Mouse (Mus musculus) liver, embryonic 16.5 days (tissue): ENCODE measurements around the gene Zfyve27. TPM values are rescaled to one million over a fixed set of nuclear protein-coding genes. Genes with fewer than 3 reads are reported as not detected.

Source experiments
- ATAC-seq: fragments of 200-750 bp; cut with Nextera tagmentation; 2 replicates; pipeline ENCODE4 v1.8.0; 2017; ENCODE audit warnings: low read depth, mild to moderate bottlenecking, moderate number of reproducible peaks, moderate library complexity
- H3K27ac ChIP-seq: fragments of 300-500 bp; sonication (generic); 2 replicates; pipeline ENCODE4 v1.5.1; 2014; ENCODE audit warnings: mild to moderate bottlenecking, low read length
- H3K27me3 ChIP-seq: fragments of 300-500 bp; sonication (generic); 2 replicates; pipeline ENCODE4 v1.6.1; 2014; ENCODE audit warnings: low read depth, low read length, mixed read lengths; ENCODE audit not compliant: control insufficient read depth, insufficient read depth
- H3K36me3 ChIP-seq: fragments of 300-500 bp; sonication (generic); 2 replicates; pipeline ENCODE4 v1.6.1; 2014; ENCODE audit warnings: mild to moderate bottlenecking; ENCODE audit not compliant: control insufficient read depth, insufficient read depth
- H3K4me1 ChIP-seq: fragments of 300-500 bp; sonication (generic); 2 replicates; pipeline ENCODE4 v1.6.1; 2014; ENCODE audit warnings: low read depth, low read length, mixed read lengths; ENCODE audit not compliant: control insufficient read depth
- H3K4me2 ChIP-seq: fragments of 300-500 bp; sonication (generic); 2 replicates; pipeline ENCODE4 v1.6.1; 2014; ENCODE audit warnings: low read depth, low read length, mixed read lengths
- H3K4me3 ChIP-seq: fragments of 300-500 bp; sonication (generic); 2 replicates; pipeline ENCODE4 v1.5.1; 2014; ENCODE audit warnings: low read depth, mild to moderate bottlenecking, low read length
- H3K9ac ChIP-seq: fragments of 300-500 bp; sonication (generic); 2 replicates; pipeline ENCODE4 v1.6.1; 2014; ENCODE audit warnings: low read depth, low read length
- H3K9me3 ChIP-seq: fragments of 300-500 bp; sonication (generic); replicated peaks from 2 replicates; pipeline ENCODE4 v1.6.1; 2016; ENCODE audit warnings: low read length; ENCODE audit not compliant: control insufficient read depth
- WGBS: fragments of 180-500 bp; shearing (Covaris S2); extraction: QIAGEN DNeasy Blood & Tissue Kit; methylation state at CpG from one replicate; pipeline ENCODE4 v1.1.7; 2014; ENCODE audit not compliant: insufficient replicate concordance; 5-methylcytosine and 5-hydroxymethylcytosine counted together
- polyA plus RNA-seq: library from polyadenylated mRNA; unstranded; fragments of >200 nt; fragmentation: Nextera tagmentation; extraction: Ambion mirVana; gene quantifications from 2 replicates; pipeline ENCODE4 v1.2.1, GENCODE M21; 2015

Gene Zfyve27
- polyA plus RNA-seq, 1 experiment from 2014 or later, result 9.9 TPM

DNA sequence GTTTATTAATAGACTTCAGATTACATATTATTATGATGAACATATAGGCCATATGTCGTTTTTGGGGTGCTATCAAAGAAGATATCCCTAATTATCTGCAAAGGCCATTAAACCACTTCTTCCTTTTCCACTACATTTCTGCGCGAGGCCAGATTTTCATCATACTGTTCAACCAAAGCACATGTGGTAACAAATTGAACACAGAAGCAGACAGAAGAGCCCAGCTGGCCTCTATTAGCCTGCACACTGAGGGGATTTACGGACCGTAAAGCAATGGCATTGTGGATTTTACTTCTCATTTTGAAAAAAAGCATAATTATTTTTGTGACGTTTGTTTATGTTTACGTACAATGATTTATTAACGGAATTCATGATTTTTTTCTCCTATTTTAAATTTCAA, 41.5 kb downstream of the Zfyve27 start:
- Histone ChIP-seq H3K4me2 (no peak overlapping the region), H3K4me1 (no peaks in the 10 kb centered on the region), H3K9me3 (no peaks in the 10 kb centered on the region), H3K27me3 (peaks cover 30% of the 10 kb centered on the region), H3K9ac (no peak overlapping the region), H3K27ac (no peak overlapping the region), H3K36me3 (no peaks in the 10 kb centered on the region), H3K4me3 (no peak overlapping the region)
- 71% methylated on average over 8 of the region's 8 CpGs for WGBS
- no peak for ATAC-seq

DNA sequence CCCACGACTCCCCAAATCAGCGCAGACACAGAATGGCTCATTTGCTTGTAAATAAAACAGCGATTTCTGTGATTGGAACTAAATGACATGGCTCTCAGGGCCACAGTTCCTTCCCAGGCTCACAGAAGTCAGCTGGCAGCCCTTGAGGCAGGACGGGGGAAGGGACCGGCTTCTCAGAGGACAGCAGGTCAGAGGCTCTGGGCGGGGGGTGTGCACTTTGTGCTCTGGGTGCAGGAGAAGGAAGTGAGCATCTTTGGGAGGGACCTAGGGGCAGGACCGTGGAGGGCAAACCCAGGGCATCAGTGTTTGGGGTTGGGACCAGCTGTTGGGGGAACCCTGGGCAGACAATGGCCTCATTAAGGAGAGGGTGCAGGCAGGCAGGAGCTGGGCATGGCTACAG, 45.7 kb downstream of the Zfyve27 start:
- Histone ChIP-seq H3K4me1 (no peaks in the 10 kb centered on the region), H3K9me3 (no peaks in the 10 kb centered on the region), H3K4me3 (no peak overlapping the region), H3K36me3 (no peaks in the 10 kb centered on the region), H3K4me2 (no peak overlapping the region), H3K9ac (no peak overlapping the region), H3K27ac (no peak overlapping the region), H3K27me3 (no peaks in the 10 kb centered on the region)
- 53% methylated on average over 7 of the region's 7 CpGs for WGBS
- ATAC-seq, result no peak

DNA sequence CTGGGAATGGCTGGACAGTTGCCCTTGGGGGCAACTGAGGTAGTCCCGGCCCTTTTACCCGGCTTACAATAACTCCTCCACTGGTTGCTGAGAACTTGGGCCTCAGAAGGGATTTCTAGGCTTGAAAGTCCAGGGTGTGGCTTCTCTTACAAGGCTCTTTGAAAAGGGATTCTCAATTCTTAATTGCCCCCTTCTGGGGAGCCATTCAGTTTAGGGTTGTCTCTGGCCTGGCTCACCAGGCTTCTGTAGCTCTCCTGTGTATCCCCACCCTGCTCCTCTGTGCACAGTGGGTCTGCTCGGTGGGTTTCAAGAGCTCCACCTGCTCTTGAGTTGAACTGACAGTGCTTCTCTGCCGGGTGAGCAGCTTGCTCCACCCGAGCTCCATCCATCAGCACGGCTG, 46.2 kb downstream of the Zfyve27 start:
- H3K9ac ChIP-seq, result no peak overlapping the region
- H3K4me3 ChIP-seq, result no peak overlapping the region
- ATAC-seq, result no peak
- H3K27ac ChIP-seq, result no peak overlapping the region
- no peaks in the 10 kb centered on the region for H3K27me3 ChIP-seq
- H3K9me3 ChIP-seq, result no peaks in the 10 kb centered on the region
- no peaks in the 10 kb centered on the region for H3K36me3 ChIP-seq
- 55% methylated on average over 6 of the region's 6 CpGs for WGBS
- no peak overlapping the region for H3K4me2 ChIP-seq
- H3K4me1 ChIP-seq, result no peaks in the 10 kb centered on the region

GRCm38 (mm10) chr19:42211936-42212335, 48.2 kb downstream of the Zfyve27 start:
- no peak for ATAC-seq
- H3K27ac ChIP-seq, result no peak overlapping the region
- H3K4me3 ChIP-seq, result no peak overlapping the region
- WGBS, result 21% methylated on average over 8 of the region's 8 CpGs
- H3K27me3 ChIP-seq, result no peaks in the 10 kb centered on the region
- no peak overlapping the region for H3K9ac ChIP-seq
- H3K36me3 ChIP-seq, result no peaks in the 10 kb centered on the region
- no peaks in the 10 kb centered on the region for H3K4me1 ChIP-seq
- H3K4me2 ChIP-seq, result no peak overlapping the region
- H3K9me3 ChIP-seq, result no peaks in the 10 kb centered on the region

DNA sequence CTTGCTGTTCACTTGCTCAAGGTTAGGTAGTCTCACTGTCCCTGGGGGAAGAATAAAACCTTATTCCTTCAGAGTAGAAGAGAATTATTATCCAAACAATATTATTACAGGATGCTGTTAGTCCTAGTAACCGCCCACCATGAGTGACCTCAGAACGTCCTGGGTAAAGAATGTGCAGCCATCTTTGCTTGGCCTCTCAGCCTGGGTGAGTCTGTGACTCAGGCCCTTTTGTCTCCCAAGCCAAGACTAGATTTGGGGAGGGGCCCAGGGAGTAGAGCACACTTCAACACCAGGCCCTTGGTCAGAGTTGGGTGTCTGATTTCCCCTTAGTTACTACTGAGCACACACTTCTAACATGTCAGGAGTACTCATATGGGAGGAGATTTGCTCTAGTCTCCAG, 50.9 kb downstream of the Zfyve27 start:
- WGBS, result 58% methylated on average over 2 of the region's 2 CpGs
- no peak for ATAC-seq
- no peaks in the 10 kb centered on the region for H3K27me3 ChIP-seq

GRCm38 (mm10) chr19:42216699-42217373, 53.1 kb downstream of the Zfyve27 start:
- no peak for ATAC-seq
- H3K9me3 ChIP-seq, result no peaks in the 10 kb centered on the region
- H3K4me3 ChIP-seq, result no peak overlapping the region
- no peak overlapping the region for H3K9ac ChIP-seq
- H3K36me3 ChIP-seq, result no peaks in the 10 kb centered on the region
- H3K4me1 ChIP-seq, result no peaks in the 10 kb centered on the region
- no peaks in the 10 kb centered on the region for H3K27me3 ChIP-seq
- no peak overlapping the region for H3K27ac ChIP-seq
- 57% methylated on average over 7 of the region's 7 CpGs for WGBS
- H3K4me2 ChIP-seq, result no peak overlapping the region

More for the DNA sequence above, 50.9 kb downstream of the Zfyve27 start:
- H3K27ac ChIP-seq, result no peak overlapping the region
- no peak overlapping the region for H3K4me2 ChIP-seq
- H3K4me3 ChIP-seq, result no peak overlapping the region
- H3K9ac ChIP-seq, result no peak overlapping the region
- H3K9me3 ChIP-seq, result no peaks in the 10 kb centered on the region
- H3K4me1 ChIP-seq, result no peaks in the 10 kb centered on the region
- no peaks in the 10 kb centered on the region for H3K36me3 ChIP-seq

DNA sequence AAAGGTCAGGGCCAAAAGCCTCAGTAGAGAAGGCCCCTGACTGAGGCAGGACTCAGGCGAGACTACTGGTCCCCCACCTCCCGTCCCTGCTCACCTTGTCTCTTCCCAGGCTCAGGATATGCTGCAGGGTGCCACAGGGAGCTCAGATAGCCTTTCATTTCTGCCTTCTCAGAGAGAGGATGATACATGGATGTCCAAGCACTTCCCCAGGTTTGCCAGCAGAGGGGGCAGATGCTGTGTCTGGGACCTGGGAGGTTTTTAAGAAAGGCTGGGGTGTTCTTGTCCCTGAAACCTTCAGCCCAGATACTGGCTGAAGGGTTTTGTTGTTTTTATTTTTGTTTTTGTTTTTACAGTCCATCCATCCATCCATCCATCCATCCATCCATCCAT, 53.6 kb downstream of the Zfyve27 start:
- ATAC-seq, result no peak
- Histone ChIP-seq H3K4me3 (no peak overlapping the region), H3K27ac (no peak overlapping the region), H3K36me3 (no peaks in the 10 kb centered on the region), H3K27me3 (no peaks in the 10 kb centered on the region), H3K4me2 (no peak overlapping the region), H3K9me3 (no peaks in the 10 kb centered on the region), H3K9ac (no peak overlapping the region), H3K4me1 (no peaks in the 10 kb centered on the region)
- 12% methylated on average over 2 of the region's 2 CpGs for WGBS

DNA sequence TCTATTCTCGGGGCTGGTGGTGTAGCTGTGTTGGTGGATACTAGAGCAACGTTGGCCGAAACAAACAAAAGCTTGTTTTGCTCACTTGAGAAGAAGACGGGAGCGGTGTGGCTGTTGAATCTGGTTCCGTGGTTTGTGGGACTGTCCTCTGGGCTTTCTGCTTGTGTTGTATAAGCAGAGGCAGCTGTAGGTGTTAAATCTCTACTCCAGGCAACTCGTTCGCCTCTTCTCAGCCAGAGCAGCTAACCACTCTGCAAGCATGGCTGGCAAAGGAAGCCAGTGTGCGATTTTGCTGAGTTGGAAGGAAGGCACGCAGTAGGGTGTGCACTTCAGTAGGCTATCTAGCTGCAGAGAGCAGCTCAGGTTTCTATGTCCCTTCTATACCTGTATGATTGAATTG, 62.7 kb downstream of the Zfyve27 start:
- Histone ChIP-seq H3K4me3 (no peak overlapping the region), H3K36me3 (no peaks in the 10 kb centered on the region), H3K4me2 (no peak overlapping the region), H3K9me3 (no peaks in the 10 kb centered on the region), H3K4me1 (peaks cover 13% of the 10 kb centered on the region), H3K27ac (no peak overlapping the region), H3K9ac (no peak overlapping the region), H3K27me3 (no peaks in the 10 kb centered on the region)
- WGBS, result 52% methylated on average over 10 of the region's 10 CpGs
- ATAC-seq, result no peak

DNA sequence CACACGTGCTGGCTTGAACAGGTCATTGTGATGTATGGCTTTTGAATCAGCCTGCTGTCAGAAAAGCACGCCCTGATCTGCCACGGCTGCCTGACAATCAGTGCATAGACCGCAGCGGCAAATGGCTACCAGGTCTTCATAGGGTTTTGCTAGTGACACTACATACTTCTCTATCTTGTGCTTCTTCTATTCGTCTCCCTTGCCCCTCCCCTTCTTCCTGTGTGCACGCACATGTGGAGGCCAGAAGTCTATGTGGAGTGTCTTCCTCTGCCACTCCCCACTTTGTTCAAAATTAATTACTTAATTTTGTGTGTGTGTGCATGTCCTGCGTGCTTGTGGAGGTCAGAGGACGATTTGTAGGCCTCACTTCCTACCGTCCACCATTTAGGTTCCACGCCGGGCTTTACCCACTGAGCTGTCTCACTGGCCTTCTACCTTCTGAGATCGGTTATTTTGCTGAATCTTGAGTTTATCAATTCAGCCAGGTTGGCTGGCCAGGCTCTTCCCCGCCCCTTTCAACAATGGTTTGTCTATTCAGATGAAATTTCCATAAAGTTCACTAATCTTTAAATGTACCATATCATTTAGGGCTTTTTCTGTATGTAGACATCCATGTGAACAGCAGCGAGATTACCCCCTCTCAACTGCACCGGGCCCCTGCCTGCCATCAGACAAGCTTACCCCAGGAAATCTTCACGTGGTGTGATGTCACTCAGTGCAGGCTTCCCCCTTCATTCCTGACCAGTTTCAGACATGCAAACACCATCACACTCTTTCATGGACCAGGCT, 65.9 kb downstream of the Zfyve27 start:
- peaks cover 13% of the 10 kb centered on the region for H3K4me1 ChIP-seq
- H3K9me3 ChIP-seq, result no peaks in the 10 kb centered on the region
- no peak overlapping the region for H3K4me3 ChIP-seq
- 60% methylated on average over 17 of the region's 17 CpGs for WGBS
- no peaks in the 10 kb centered on the region for H3K36me3 ChIP-seq
- no peaks in the 10 kb centered on the region for H3K27me3 ChIP-seq
- H3K4me2 ChIP-seq, result peak overlapping the region; percentile 26; the same call in 1 of the 2 replicates
- no peak for ATAC-seq
- H3K9ac ChIP-seq, result no peak overlapping the region
- H3K27ac ChIP-seq, result no peak overlapping the region
